Mouse (Mus musculus) left cerebral cortex, postnatal 4 days (tissue): Measurements from ENCODE around the gene Gm17304. TPM values are rescaled to one million over a fixed set of nuclear protein-coding genes. Genes with fewer than 3 reads are reported as not detected.

Experiments used
- DNase-seq: peaks from one replicate; pipeline ENCODE4 v3.0.0-alpha.2; 2022
- intact Hi-C: fragments of 180-260 bp; cut with DNase I; formaldehyde crosslinking; loops from one replicate; pipeline ENCODE4 v1.15.1; 2025
- total RNA-seq, 2 experiments: library from RNA; stranded (reverse); gene quantifications; 2 replicates each; pipeline ENCODE4 v1.2.3; 2021

The Gm17304 gene
- not detected for total RNA-seq

DNA sequence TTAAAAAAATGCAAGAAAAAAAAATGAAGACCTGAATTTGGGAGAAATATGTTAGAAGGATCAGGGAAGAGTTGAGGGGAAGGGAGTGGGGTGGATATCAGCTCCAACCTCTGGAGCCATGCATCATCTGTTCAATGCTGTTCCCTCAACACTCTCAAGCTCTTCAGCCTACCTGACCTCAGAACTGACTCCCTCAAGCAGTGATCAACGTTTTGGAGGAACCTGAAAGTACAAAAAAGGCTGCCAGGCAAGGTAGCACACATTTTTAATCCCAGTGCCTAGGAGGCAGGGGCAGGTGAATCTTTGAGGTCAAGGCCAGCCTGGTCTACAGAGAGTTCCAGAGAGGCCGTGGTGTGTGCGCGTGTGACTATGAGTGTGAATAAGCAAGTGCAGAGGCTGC is at the start of gene Gm17304:
TSS of gene Gm17304 (plus strand) at position 301 of the 400 bp plus-strand sequence.
- intact Hi-C loops, result no loop called here
- no peak for DNase-seq

DNA sequence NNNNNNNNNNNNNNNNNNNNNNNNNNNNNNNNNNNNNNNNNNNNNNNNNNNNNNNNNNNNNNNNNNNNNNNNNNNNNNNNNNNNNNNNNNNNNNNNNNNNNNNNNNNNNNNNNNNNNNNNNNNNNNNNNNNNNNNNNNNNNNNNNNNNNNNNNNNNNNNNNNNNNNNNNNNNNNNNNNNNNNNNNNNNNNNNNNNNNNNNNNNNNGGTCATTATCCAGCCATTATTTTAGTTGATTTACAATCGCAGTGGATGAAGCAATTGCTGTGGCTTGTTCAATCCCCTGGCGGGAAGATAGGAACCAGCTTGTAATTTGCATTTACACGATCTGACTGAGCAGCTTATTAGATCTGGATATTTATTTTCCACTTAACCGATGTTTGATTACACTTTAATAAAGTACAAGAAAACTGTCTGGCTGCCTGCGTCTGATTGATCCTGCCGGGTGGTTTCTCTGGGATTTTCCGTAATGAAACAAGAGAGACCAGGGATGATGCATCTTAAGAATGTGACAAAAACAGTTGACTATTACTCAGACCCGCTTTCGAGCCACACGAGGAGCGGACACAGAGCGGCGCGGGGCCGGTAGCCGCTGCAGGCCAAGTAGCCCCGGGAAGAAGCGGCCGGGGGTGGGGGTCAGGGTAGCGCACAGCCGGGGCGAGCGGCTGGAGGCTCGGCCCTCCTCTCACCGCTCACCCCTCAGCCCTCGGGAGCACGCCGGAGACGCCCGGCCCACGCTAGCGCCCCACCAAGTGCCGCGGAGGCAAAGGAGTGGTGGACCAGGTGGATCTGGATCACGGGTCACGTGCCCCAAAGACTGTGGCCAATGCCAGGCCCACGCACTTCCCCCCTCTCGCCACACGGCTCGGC is 48.0 kb upstream of the Gm17304 start:
- intact Hi-C loops, result no loop called here
- peak; percentile 24 for DNase-seq

DNA sequence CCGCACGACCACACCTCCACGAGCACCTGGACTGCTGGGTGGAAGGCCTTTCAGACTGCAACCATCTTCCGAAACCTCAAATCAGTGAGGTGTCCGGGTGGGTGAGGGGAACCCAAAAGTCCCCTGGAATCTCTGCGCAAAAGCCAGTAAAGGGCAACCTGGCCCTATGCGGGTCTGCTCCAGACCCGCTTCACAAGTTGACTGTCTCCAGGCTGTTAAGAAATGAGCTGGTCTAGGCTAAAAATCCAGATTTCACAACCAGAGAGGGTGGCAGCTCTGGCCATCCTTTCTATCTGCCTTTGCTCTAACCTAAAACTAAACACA is 47.4 kb upstream of the Gm17304 start:
- intact Hi-C loops, result no loop called here
- DNase-seq, result no peak

DNA sequence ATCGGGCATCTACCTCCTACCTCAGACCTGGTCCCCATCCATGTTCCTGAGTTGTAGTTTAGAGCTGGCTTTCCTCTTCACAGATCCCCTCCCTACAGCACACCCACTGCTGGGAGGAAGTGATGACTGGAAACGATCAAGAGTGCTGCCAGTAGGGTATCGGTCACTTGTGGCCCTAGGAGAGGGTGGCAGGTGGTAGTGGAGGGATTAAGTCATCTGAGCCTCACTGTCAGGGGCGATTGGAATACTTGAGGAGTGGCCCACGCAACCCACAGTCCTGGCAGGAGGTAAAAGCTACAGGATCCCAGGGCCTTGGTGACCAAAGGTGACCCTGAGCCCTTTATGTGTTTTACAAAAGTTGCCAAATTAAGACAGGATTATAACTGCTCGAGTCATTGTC is 42.9 kb upstream of the Gm17304 start:
- intact Hi-C loops, result no loop called here
- no peak for DNase-seq

DNA sequence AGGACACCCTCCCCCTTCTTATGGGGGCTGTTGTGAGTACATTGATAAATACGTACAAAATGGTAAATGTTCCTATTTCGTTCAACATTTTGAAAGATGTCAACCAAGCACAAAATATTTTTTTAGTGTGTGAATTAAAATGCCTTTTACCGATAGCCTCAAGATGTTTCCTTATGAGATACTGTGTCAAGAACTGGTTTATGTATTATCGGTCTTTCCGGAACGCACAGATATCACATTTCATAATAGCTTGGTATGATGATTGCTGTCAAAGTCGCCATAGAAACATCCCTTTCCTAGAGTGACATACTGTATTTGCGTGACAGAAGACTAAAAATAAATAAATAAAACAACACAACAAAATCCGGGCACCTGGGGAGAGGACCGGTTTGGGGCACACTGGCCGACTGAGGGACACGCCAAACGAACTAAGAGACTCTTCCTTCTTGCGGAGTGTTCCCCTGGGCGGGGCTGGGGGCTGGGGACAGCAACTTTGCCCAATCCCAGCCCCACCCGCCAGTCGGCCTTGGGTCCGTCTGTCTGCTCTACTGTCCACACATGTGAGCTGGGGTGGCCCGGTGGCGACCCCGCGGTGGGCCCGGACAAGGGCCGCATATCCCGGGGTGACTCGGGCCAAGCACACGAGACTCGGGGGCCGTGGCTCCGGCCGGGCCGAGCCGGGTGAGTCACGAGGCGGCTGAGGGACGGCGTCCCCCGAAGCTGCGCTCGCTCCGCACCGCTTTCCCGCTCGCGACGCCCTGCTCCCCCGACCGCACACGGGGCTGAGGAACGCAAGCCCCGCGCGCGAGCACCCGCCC is 34.9 kb upstream of the Gm17304 start:
- intact Hi-C loops, result no loop called here
- peak; percentile 40 for DNase-seq

DNA sequence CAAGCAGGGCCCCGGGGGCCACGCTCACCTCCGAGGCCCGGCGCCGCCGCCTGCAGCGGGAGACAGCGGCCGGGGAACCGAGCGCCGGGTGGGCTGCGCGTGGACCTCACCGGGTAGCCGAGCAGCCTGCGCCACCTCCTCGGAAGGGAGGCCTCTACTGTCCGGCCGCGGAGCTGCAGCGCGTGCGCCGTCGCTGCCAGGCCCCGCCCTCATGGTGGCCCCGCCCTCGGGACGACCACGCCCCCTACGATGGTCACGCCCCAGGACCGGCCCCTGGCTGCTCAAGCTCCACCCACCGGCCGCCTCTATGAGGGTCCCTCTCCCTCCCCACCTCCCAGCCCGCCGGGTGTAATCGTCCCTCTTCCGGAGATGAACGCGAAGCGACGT is 34.3 kb upstream of the Gm17304 start:
- intact Hi-C loops, result no loop called here
- DNase-seq, result peak; percentile 93

DNA sequence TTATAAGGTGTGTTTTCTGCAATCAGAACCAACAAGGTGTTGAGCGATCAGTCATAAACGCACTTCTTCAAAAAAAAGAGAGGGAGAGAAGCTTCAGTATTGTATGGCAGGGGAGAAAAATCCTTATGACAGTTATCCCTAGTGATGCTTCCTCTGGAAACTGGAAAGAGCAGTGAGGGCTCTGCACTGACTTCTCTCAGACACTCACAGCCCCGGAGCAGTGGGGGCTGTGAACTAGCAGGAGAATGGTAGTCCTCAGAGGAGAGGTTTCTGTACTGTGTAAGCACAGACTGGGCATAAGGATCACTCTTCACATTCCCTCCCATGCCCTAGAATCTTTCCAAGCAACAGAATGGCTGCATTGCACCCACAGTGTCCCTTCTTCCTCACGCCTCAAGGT is 33.8 kb upstream of the Gm17304 start:
- no peak for DNase-seq
- intact Hi-C loops, result no loop called here

DNA sequence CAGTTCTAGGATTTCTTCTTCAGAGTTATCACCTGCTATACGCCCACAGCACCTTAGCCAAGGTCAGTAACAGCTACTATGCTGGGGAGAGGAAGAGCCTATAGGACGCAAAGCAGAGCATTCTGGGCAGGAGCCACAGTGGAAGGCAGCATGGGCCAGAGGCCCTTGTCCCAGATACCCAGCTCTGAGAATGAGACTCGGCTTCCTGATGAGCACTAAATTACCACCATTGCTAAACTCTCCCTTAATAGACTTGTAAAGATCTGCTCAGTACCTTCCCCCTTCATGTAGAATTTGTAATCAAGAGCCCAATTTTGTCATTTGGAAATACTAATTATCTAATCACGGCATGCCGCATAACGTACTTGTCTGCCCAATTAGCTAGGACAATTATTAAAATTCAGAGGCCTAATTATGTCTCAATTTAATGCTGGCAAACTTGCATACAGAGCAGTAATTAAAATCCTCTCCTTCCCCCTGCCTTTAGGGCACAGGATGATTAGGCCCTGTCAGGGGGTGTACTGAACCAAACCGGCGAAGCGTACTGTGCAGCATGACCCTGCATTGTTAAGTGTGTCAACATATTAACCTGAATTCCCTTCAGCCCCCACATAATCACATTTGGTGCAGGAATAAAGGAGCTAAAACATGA is 31.5 kb upstream of the Gm17304 start:
- no peak for DNase-seq
- intact Hi-C loops, result no loop called here

DNA sequence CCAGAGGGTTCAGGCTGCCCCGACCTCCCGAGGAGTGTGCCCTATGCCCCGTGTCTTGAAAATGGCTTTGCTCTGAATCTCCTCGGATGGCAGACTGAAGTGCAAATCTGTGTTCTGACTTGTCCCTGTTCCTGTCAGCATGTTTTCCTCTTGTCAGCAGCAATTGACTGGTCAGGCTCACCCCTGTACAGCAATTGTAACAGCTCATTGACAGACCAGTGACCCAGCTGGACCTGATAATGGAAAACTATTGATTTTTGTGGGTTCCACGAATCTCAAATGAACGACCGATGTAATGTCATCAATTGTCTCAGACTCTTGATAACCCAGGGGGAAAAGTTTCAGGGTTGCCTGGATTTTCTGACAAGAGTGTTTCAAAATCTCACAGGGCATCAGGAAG is 28.0 kb upstream of the Gm17304 start:
- intact Hi-C loops, result no loop called here

DNA sequence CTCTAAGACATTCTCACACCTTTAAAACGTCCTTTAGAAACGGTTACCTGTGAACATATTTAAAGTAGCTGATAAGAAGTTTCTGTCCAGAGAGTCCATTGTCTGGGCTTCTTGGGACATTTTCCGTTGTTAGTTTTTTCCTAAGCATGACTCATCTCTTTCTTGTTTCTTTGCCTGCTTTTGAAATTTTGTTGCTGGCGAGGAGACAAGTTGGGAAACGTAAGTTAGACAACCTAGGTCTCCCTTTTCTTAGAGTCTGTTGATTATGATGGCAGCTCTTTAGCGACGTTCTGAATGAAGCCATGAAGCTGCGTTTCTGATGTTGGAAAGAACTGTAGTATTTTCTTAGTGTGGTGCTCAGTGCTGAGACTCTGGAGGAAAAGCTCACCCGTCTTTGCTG is 19.9 kb upstream of the Gm17304 start:
- DNase-seq, result no peak
- intact Hi-C loops, result no loop called here

More for the DNA sequence above, 28.0 kb upstream of the Gm17304 start:
- DNase-seq, result no peak

DNA sequence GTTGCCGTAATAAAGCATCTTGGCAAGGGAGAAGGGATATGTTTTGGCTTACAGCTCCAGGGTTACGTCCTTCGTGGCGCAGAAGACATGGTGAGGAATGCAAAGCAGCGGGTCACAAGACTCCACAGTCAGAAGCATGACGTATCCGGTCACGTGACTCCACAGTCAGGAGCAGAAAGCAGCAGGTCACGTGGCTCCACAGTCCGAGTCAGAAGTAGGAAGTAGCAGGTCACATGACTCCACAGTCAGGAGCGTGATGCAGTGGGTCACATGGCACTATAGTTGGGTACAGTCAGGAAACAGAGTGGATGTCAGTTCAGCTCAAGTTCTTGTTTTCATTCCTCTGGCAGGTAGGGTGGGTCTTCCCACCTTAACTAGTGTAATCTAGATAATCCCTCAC is 19.2 kb upstream of the Gm17304 start:
- no peak for DNase-seq
- intact Hi-C loops, result no loop called here

DNA sequence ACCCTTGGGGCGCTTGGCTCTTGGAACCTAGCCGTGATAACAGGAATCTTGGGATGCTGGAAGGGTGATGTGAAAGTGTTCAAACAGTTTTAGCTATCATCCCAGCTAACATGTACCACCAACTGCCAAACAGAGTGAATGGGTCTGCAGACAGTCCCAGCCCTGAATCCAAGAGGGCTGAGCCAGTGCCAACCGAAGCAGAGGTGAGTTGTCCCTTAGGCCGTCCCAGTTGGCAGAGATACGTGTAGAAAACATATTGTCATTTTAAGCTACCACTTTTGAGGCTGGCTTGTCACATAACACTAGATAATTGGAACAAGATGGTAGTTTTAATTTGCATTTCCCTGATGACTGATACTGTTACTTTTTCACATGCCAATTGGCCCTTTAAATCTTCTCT is 18.2 kb upstream of the Gm17304 start:
- DNase-seq, result no peak
- intact Hi-C loops, result no loop called here

DNA sequence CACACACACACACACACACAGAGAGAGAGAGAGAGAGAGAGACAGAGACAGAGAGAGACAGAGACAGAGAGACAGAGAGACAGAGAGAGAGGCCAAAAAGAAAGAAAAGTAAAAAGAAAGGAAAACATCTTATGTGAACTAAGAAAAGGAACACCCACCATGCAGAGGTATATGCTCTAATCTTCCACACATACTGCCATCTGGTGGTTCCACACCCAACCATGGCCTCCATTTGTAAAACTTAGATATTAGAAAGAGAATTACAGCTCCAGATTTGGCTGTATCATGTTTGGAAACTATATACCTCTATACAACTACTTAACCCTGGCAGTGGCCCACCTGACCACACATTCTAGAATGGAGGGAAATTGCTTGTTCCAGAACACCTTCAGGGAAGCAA is 14.5 kb upstream of the Gm17304 start:
- DNase-seq, result no peak
- intact Hi-C loops, result no loop called here

DNA sequence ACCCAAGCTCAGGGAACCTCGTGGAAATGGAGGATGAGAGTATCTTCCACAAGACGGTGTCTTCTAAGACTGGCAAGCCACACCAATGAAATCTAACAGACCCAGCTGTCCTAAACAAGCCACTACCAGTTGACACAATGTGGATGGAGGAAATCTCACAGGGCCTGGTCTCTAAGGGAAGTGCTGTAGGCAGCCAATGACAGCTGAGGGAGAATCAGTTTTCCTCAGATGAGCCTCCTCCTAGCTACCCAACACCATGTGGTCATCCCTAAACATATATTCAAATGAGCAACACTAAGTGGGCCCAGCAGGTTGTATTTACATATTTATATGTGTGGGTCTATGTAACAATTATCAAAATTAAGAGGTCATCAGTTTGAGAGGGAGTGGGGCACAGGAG is 11.4 kb upstream of the Gm17304 start:
- DNase-seq, result no peak
- intact Hi-C loops, result no loop called here

DNA sequence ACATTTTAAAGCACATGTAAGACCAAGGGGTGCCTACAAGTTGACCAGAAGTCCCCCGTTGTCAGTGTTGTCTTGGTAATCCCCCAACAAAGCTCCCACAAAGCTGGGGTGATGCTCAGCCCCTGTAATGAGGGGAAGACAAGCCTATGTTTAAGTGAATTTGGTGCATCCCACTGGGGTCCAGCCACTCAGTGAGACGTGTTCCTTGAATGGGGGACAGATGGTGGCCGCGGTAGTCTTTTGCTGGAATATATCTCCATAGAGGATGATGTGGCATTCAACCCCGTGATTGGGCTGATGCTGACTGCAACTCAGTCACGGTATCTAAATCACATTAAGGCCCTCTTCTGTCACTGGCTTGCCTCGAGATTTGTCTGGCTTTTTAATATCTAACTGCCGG is 9.4 kb upstream of the Gm17304 start:
- intact Hi-C loops, result no loop called here
- DNase-seq, result peak; percentile 28

DNA sequence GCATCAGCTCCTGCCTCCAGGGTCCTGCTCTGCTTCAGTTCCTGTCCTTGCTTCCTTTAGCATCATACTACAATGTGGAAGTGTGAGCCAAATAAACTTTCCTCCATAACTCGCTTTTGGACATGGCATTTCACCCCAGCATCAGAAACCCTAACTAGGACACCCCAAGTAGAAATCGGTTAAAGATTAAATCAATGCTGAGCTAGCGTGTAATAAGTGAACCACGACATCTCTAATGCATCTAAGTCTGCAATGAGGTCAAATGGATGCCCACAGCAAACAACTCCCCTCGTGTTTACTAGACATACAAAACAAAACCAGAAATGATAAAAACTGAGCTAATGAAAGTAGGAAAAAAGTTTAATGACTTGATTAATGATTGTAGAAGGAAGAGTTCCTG is 4.5 kb upstream of the Gm17304 start:
- intact Hi-C loops, result no loop called here
- DNase-seq, result no peak

DNA sequence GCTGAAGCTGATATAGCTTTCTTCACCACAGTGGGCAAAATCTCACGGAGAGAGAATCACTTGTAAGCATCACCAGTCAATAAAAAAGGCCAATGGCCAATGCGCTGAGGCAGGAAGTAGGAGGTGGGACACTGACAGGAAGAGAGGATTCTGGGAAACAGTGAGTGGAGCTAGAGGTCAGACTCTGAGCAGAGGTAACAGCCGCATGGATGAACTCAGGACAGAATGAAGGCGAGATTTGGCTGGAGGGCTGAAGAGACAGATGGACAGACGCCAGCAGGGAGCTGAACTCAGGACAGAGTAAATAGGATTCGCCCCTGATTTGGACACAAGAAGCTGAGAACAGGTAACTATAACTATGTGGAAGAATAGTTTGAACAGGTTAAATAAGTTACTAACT is 3.8 kb upstream of the Gm17304 start:
- intact Hi-C loops, result no loop called here
- no peak for DNase-seq

DNA sequence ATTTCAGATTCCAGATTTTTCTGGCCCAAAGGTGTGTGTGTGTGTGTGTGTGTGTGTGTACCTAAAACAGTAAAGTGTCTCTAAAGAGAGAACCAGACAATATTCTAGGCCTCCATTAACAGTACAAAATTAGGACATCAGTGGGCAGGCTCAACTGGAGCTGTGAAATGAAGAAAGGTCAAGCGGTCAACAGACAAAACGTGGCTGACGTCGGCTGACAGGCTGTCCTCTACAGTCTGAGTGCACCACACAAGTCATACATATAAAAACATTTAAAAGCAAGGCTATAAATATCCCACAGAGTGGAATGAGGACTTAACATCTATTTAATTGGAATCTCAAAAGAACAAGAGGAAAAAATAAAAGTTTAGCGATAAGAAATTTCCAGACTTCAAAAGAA is 1.8 kb upstream of the Gm17304 start:
- DNase-seq, result no peak
- intact Hi-C loops, result no loop called here

DNA sequence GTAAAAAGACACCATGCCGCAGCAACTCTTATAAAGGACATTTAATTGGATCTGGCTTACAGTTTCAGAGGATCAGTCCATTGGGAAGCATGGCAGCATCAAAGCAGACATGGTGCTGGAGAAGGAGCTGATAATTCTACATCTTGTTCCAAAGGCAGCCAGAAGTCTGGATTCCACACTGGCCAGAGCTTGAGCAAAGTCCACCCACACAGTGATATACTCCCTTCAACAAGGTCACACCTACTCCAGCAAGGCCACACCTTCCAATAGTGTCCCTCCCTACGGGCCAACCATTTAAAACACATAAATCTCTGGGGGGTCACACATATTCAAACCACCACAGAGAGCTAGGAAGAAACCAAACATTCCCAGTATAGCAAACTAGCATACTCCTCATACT is 3.3 kb downstream of the Gm17304 start:
- intact Hi-C loops, result no loop called here
- no peak for DNase-seq

DNA sequence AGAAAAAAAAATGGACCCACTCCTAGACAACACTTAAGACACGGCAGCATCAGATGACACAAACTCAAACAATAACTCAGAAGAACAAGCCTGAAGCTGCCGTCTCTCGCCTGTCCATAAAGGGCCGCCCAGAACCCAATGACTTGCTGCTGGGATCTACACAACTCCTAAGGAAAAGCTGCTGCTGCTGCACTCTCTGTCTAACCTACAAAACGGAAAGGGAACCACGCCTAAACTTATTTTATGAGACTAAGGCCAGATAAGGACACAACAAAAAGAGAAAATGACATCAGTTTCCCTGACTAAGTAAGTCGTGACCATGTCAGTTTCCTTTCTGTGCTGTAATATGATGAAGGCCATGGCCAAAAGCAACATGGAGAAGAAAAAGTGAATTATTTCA is 5.7 kb downstream of the Gm17304 start:
- intact Hi-C loops, result no loop called here
- DNase-seq, result no peak

DNA sequence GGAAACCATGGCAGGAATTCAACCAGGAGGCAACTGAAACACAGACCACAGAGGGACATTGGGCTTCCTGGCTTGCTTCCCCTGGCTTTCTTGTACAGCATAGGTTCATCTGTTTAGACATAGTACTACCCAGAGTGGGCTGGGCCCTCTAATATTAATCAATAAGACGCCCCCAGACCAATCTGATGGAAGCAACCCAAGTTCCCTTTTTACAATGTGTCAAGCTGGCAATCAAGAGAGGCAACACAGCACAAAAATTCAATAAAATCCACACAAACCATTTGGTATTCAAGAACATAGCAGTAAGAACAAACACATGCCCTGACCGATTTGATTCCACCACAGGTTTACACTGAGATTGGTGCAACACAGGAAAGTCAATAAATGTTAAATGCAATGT is 6.1 kb downstream of the Gm17304 start:
- intact Hi-C loops, result no loop called here
- no peak for DNase-seq

DNA sequence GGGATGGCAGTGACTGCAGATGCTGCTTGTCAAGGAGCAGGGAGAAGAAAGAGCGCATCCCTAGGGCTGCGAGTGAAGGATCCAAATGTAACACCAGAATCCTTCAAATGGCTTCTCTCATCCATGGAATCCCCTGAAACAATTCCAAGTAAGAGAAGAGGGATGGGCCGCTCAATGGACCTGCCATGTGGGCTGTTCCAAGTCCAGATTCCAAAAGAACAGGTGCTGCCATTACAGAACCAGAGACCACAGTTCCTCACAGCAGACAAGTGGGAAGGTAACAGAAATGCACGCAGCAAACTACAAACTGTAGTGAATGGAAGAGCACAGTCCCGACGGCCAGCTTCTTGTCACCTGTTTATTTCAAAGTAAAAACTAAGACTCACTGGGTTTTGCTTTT is 11.5 kb downstream of the Gm17304 start:
- no peak for DNase-seq
- intact Hi-C loops, result no loop called here
